Mouse (Mus musculus): ENCODE measurements around the gene Kcnk16. TPM values are rescaled to one million over a fixed set of nuclear protein-coding genes. Genes with fewer than 3 reads are reported as not detected.

The Kcnk16 gene
- polyA plus RNA-seq, 1 experiment from 2014 or later, result 0.09 TPM

DNA sequence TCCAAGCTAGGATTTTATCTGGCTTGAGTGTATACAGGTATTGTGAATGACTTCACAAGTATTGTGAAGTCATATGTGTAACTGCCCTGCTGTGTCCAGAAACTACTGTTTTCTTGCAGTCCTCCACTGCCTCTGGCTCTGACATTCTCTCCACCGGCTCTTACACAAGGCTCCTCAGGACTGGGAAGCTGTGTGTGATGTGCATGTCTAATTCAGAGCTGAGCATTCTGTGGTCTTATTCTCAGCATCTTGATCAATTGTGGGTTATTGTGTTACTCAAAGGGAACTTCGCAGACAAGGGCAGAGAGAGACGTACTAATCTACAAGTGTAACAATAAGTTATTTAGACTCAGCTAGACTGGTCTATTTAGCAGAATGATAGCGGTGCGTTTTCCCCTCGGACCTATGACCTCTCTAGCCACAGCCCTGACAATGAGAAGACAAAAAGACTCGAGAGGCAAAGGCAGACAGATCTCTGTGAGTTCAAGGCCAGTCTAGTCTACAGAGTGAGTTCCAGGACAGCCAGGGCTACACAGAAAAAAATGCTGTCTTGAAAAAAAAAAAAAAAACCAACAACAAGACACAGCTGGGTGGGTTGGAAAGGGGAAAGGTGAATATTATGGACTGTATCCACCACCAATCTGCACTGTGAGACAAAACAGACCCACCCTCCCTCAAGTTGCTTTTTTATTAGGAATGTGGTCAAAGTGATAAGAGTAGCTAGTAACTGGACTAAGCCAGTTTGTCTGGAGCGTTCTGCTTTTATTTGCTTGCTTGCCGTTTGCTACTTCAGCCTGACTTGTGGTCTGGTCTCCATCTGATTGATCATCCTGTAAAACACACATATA lies 57.0 kb downstream of the Kcnk16 start:
- H3K9me3 ChIP-seq, result no peaks in the 10 kb centered on the region
- no peak overlapping the region for H3K4me3 ChIP-seq
- peak overlapping the region; percentile 67; the same call in 1 of the 2 replicates for H3K27ac ChIP-seq
- H3K27me3 ChIP-seq (ENCODE audit: insufficient read depth, poor library complexity, severe bottlenecking), result no peaks in the 10 kb centered on the region
- 40% methylated on average over 9 of the region's 9 CpGs for WGBS
- no peaks in the 10 kb centered on the region for H3K36me3 ChIP-seq
- H3K4me1 ChIP-seq (replicated peaks), result peaks cover 35% of the 10 kb centered on the region
- DNase-seq (ENCODE audit: low spot score), result no peak

Other genes with a start within 250 kb of the Kcnk16 start
- gene Saysd1, start 130.7 kb downstream of the Kcnk16 start, polyA plus RNA-seq (2016; fragmentation: Nextera tagmentation; extraction: Ambion mirVana), result 12.2 and 13.1 TPM in 2 replicates
- gene Kcnk5, start 87.4 kb downstream of the Kcnk16 start, polyA plus RNA-seq (2016; fragmentation: Nextera tagmentation; extraction: Ambion mirVana), result 12.4 and 13.5 TPM in 2 replicates
- gene Nudt13, start 25.5 kb upstream of the Kcnk16 start, polyA plus RNA-seq (2016; fragmentation: Nextera tagmentation; extraction: Ambion mirVana), result 10.1 and 10.9 TPM in 2 replicates
- gene Ecd, start 78.9 kb upstream of the Kcnk16 start, polyA plus RNA-seq (2016; fragmentation: Nextera tagmentation; extraction: Ambion mirVana), result 64.0 and 71.1 TPM in 2 replicates
- gene Fam149b, start 79.0 kb upstream of the Kcnk16 start, polyA plus RNA-seq (2016; fragmentation: Nextera tagmentation; extraction: Ambion mirVana), result 45.0 and 46.7 TPM in 2 replicates
- gene Dnajc9, start 119.7 kb upstream of the Kcnk16 start, polyA plus RNA-seq (2016; fragmentation: Nextera tagmentation; extraction: Ambion mirVana), result 226 and 308 TPM in 2 replicates
- 82.3 and 82.6 TPM in 2 replicates for gene Mrps16, start 124.4 kb upstream of the Kcnk16 start, polyA plus RNA-seq (2016; fragmentation: Nextera tagmentation; extraction: Ambion mirVana)
- gene Cfap70, start 183.0 kb upstream of the Kcnk16 start, polyA plus RNA-seq (2016; fragmentation: Nextera tagmentation; extraction: Ambion mirVana), result 1.0 and 1.3 TPM in 2 replicates
- 12.8 and 16.2 TPM in 2 replicates for gene Anxa7, start 210.9 kb upstream of the Kcnk16 start, polyA plus RNA-seq (2016; fragmentation: Nextera tagmentation; extraction: Ambion mirVana)
- 0.80 and 0.88 TPM in 2 replicates for gene Mss51, start 227.7 kb upstream of the Kcnk16 start, polyA plus RNA-seq (2016; fragmentation: Nextera tagmentation; extraction: Ambion mirVana)

All from hindbrain, embryonic 10.5 days (tissue).